Mouse (Mus musculus): ENCODE results near the gene Grm4.

- no peak for TF ChIP-seq GATA1 (IDR thresholded peaks at IDR 0.05; ENCODE audit: borderline replicate concordance, low read length)
- TF ChIP-seq FLI1 (IDR thresholded peaks at IDR 0.05; ENCODE audit: low read length): no peak
Measured at GRCm38 (mm10) chr17:27506871-27507590, 14.2 kb downstream of the Grm4 start.
